Mouse (Mus musculus) kidney, postnatal 14 days (tissue): ENCODE results near the gene Rab43.

ENCODE experiments used
- DNase-seq: peaks from one replicate; pipeline ENCODE4 v3.0.0; 2022; ENCODE audit warnings: mixed read lengths

Gene Rab43

DNA sequence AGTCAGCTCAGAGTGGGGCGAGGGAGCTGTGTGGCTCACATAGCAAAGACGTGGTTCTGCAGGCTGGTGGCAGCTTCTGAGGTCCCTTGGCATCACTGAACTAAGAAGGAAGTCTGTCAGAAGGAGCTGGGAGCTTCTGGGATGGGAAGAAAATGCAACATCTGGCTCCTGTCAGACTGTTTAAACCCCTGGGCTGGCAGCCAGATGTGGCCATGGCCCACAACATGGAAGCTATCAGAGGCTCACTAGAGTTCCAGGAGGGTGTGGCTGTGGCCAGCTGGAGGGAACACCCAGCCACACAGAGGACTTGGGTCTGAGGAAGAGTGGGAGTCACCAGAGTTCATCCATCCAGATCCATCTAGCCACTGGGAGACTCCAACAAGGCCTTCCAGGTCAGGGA is 65.1 kb downstream of the Rab43 start:
- peak; percentile 70 for DNase-seq

DNA sequence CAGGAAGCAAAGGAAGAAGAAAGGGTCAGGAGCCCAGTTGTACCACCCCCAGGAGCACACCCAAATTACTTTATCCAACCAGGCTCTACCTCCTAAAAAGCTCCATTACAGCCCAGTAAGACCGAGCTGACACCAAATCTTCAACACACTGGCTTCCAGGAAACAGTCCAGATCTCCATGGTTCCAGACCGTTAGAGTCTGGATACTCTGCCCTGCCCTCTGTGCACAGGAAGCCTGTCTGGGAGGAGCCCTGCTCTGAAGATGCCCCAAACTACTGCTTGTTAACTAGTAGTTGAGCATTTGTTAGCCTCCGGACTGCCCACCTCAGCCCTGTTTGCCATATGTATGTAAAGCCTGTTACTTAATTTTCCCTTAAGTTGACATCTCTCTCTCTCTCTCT is 65.9 kb downstream of the Rab43 start:
- peak; percentile 43 for DNase-seq

GRCm38 (mm10) chr6:87745301-87745700 is 66.7 kb downstream of the Rab43 start:
- DNase-seq, result peak; percentile 42

- no peak for DNase-seq
These were observed 67.3 kb downstream of the Rab43 start for GRCm38 (mm10) chr6:87744632-87745031.

GRCm38 (mm10) chr6:87743281-87743680 is 68.7 kb downstream of the Rab43 start:
- no peak for DNase-seq

DNA sequence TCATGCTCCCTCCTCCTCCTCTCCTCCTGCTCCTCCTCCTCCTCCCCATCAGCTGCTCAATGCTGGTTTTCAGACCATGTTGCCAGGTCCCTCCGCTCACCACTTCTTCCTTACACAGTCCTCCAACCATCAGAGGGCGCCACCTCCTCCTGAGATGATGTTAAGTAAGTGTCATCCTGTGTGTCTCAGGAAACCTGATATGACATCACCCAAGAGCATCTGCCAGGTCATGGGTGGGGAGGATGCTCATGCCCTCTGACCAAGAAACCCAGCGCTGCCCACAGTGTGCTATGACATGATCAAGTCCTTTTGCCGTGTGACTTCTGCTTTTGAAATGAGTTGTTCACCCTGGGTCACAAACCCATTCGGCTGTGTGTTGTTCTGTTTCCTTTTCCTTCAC is 69.2 kb downstream of the Rab43 start:
- DNase-seq, result no peak

DNA sequence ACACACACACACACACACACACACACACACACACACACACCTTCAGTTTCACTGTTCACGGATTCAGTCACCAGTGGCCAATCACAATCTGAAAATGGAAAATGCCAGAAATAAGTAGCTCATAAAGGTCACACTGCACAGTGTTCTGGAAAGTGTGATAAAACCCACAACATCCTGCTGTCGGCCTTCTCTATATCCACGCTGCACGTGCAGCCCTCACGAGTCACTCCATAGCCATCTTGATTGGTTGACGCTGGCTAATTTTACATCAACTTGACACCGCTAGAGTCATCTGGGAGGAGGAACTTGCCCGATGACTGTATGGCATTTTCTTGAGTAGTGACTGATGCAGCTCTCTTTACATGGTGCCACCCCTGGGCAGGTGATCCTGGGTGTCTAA is 70.0 kb downstream of the Rab43 start:
- DNase-seq, result no peak

- no peak for DNase-seq
These were observed 71.5 kb downstream of the Rab43 start for GRCm38 (mm10) chr6:87740496-87740895.

- DNase-seq, result no peak
These were observed 72.1 kb downstream of the Rab43 start for GRCm38 (mm10) chr6:87739898-87740297.
